Mouse (Mus musculus): ENCODE measurements around the gene Apom. TPM values are rescaled to one million over a fixed set of nuclear protein-coding genes. Genes with fewer than 3 reads are reported as not detected.

The Apom gene
- polyA plus RNA-seq, 1 experiment from 2014 or later, result 0.75 TPM

GRCm38 (mm10) chr17:35085208-35085865, 46.5 kb downstream of the Apom start, which contains the start of gene Ly6g6f:
Gene Ly6g6f (minus strand): TSS chr17:35085610.
- no peaks in the 10 kb centered on the region for H3K9me3 ChIP-seq (ENCODE audit: control insufficient read depth, low read length)
- H3K4me3 ChIP-seq (ENCODE audit: low read depth, low read length), result no peak within 1 kb of the TSS
- H3K9ac ChIP-seq (replicated peaks; ENCODE audit: low read depth, low read length), result no peak within 1 kb of the TSS
- H3K27ac ChIP-seq (ENCODE audit: low read depth, low read length), result no peak within 1 kb of the TSS
- peaks cover 5% of the 10 kb centered on the region for H3K4me1 ChIP-seq (ENCODE audit: control insufficient read depth, insufficient read depth, low read length)
- ATAC-seq (ENCODE audit: low read depth), result no peak
- WGBS, result 82% methylated on average over 7 of the region's 7 CpGs
- no peaks in the 10 kb centered on the region for H3K36me3 ChIP-seq (ENCODE audit: control insufficient read depth, insufficient read depth, low read length)
- no peak within 1 kb of the TSS for H3K4me2 ChIP-seq (ENCODE audit: low read depth, low read length)
- no peaks in the 10 kb centered on the region for H3K27me3 ChIP-seq (ENCODE audit: control insufficient read depth, insufficient read depth, low read length)

- no peaks in the 10 kb centered on the region for H3K4me1 ChIP-seq (ENCODE audit: control insufficient read depth, insufficient read depth, low read length)
- no peaks in the 10 kb centered on the region for H3K9me3 ChIP-seq (ENCODE audit: control insufficient read depth, low read length)
- no peak for ATAC-seq (ENCODE audit: low read depth)
- no peaks in the 10 kb centered on the region for H3K27me3 ChIP-seq (ENCODE audit: control insufficient read depth, insufficient read depth, low read length)
- H3K9ac ChIP-seq (replicated peaks; ENCODE audit: low read depth, low read length), result no peak overlapping the region
- H3K27ac ChIP-seq (ENCODE audit: low read depth, low read length), result no peak overlapping the region
- H3K36me3 ChIP-seq (ENCODE audit: control insufficient read depth, insufficient read depth, low read length), result no peaks in the 10 kb centered on the region
- H3K4me2 ChIP-seq (ENCODE audit: low read depth, low read length), result no peak overlapping the region
- WGBS, result 79% methylated on average over 3 of the region's 3 CpGs
- no peak overlapping the region for H3K4me3 ChIP-seq (ENCODE audit: low read depth, low read length)
These were observed 47.8 kb downstream of the Apom start for GRCm38 (mm10) chr17:35083929-35084497.

GRCm38 (mm10) chr17:35082841-35083576, 48.8 kb downstream of the Apom start:
- no peak for ATAC-seq (ENCODE audit: low read depth)
- Histone ChIP-seq H3K27me3 (ENCODE audit: control insufficient read depth, insufficient read depth, low read length) (no peaks in the 10 kb centered on the region), H3K4me1 (ENCODE audit: control insufficient read depth, insufficient read depth, low read length) (peaks cover 1% of the 10 kb centered on the region; the same call in 1 of the 2 replicates), H3K36me3 (ENCODE audit: control insufficient read depth, insufficient read depth, low read length) (no peaks in the 10 kb centered on the region), H3K4me3 (ENCODE audit: low read depth, low read length) (no peak overlapping the region), H3K9ac (replicated peaks; ENCODE audit: low read depth, low read length) (no peak overlapping the region), H3K9me3 (ENCODE audit: control insufficient read depth, low read length) (no peaks in the 10 kb centered on the region), H3K27ac (ENCODE audit: low read depth, low read length) (no peak overlapping the region), H3K4me2 (ENCODE audit: low read depth, low read length) (no peak overlapping the region)
- WGBS, result 87% methylated on average over 16 of the region's 16 CpGs

- no peaks in the 10 kb centered on the region for H3K36me3 ChIP-seq (ENCODE audit: control insufficient read depth, insufficient read depth, low read length)
- H3K27me3 ChIP-seq (ENCODE audit: control insufficient read depth, insufficient read depth, low read length), result no peaks in the 10 kb centered on the region
- no peak overlapping the region for H3K27ac ChIP-seq (ENCODE audit: low read depth, low read length)
- no peak overlapping the region for H3K4me3 ChIP-seq (ENCODE audit: low read depth, low read length)
- H3K4me2 ChIP-seq (ENCODE audit: low read depth, low read length), result no peak overlapping the region
- no peaks in the 10 kb centered on the region for H3K9me3 ChIP-seq (ENCODE audit: control insufficient read depth, low read length)
- H3K4me1 ChIP-seq (ENCODE audit: control insufficient read depth, insufficient read depth, low read length), result peaks cover 5% of the 10 kb centered on the region; the same call in 1 of the 2 replicates
- 81% methylated on average over 4 of the region's 4 CpGs for WGBS
- H3K9ac ChIP-seq (replicated peaks; ENCODE audit: low read depth, low read length), result no peak overlapping the region
- no peak for ATAC-seq (ENCODE audit: low read depth)
These were observed 51.1 kb downstream of the Apom start for GRCm38 (mm10) chr17:35080710-35081109.

GRCm38 (mm10) chr17:35080248-35080647, 51.6 kb downstream of the Apom start:
- no peaks in the 10 kb centered on the region for H3K9me3 ChIP-seq (ENCODE audit: control insufficient read depth, low read length)
- ATAC-seq (ENCODE audit: low read depth), result no peak
- H3K27ac ChIP-seq (ENCODE audit: low read depth, low read length), result no peak overlapping the region
- H3K9ac ChIP-seq (replicated peaks; ENCODE audit: low read depth, low read length), result no peak overlapping the region
- peaks cover 5% of the 10 kb centered on the region; the same call in 1 of the 2 replicates for H3K4me1 ChIP-seq (ENCODE audit: control insufficient read depth, insufficient read depth, low read length)
- H3K27me3 ChIP-seq (ENCODE audit: control insufficient read depth, insufficient read depth, low read length), result no peaks in the 10 kb centered on the region
- WGBS, result 67% methylated on average over 6 of the region's 6 CpGs
- H3K4me3 ChIP-seq (ENCODE audit: low read depth, low read length), result no peak overlapping the region
- H3K36me3 ChIP-seq (ENCODE audit: control insufficient read depth, insufficient read depth, low read length), result no peaks in the 10 kb centered on the region
- no peak overlapping the region for H3K4me2 ChIP-seq (ENCODE audit: low read depth, low read length)

GRCm38 (mm10) chr17:35079778-35080177, 52.1 kb downstream of the Apom start:
- Histone ChIP-seq H3K27ac (ENCODE audit: low read depth, low read length) (no peak overlapping the region), H3K4me2 (ENCODE audit: low read depth, low read length) (no peak overlapping the region), H3K4me1 (ENCODE audit: control insufficient read depth, insufficient read depth, low read length) (peaks cover 5% of the 10 kb centered on the region; the same call in 1 of the 2 replicates), H3K4me3 (ENCODE audit: low read depth, low read length) (no peak overlapping the region), H3K9ac (replicated peaks; ENCODE audit: low read depth, low read length) (no peak overlapping the region), H3K36me3 (ENCODE audit: control insufficient read depth, insufficient read depth, low read length) (no peaks in the 10 kb centered on the region), H3K27me3 (ENCODE audit: control insufficient read depth, insufficient read depth, low read length) (no peaks in the 10 kb centered on the region), H3K9me3 (ENCODE audit: control insufficient read depth, low read length) (no peaks in the 10 kb centered on the region)
- WGBS, result 68% methylated on average over 9 of the region's 9 CpGs
- ATAC-seq (ENCODE audit: low read depth), result no peak

Other genes starting within 250 kb of the Apom start
- 1.5 and 2.1 TPM in 2 replicates for gene C2, start 233.8 kb downstream of the Apom start, polyA plus RNA-seq (2014; fragmentation: Nextera tagmentation; extraction: Ambion mirVana)
- 78.1 and 86.8 TPM in 2 replicates for gene Ehmt2, start 233.6 kb downstream of the Apom start, polyA plus RNA-seq (2014; fragmentation: Nextera tagmentation; extraction: Ambion mirVana)
- gene Slc44a4, start 217.6 kb downstream of the Apom start, polyA plus RNA-seq (2014; fragmentation: Nextera tagmentation; extraction: Ambion mirVana), result not detected in 2 replicates
- gene Neu1, start 200.8 kb downstream of the Apom start, polyA plus RNA-seq (2014; fragmentation: Nextera tagmentation; extraction: Ambion mirVana), result 27.4 and 30.1 TPM in 2 replicates
- 0.27 and 0.35 TPM in 2 replicates for gene Hspa1b, start 172.8 kb downstream of the Apom start, polyA plus RNA-seq (2014; fragmentation: Nextera tagmentation; extraction: Ambion mirVana)
- gene Gm20481, start 162.1 kb downstream of the Apom start, polyA plus RNA-seq (2014; fragmentation: Nextera tagmentation; extraction: Ambion mirVana), result not detected in 2 replicates
- 7.0 and 7.6 TPM in 2 replicates for gene Hspa1a, start 159.9 kb downstream of the Apom start, polyA plus RNA-seq (2014; fragmentation: Nextera tagmentation; extraction: Ambion mirVana)
- 1.6 and 2.8 TPM in 2 replicates for gene Hspa1l, start 159.3 kb downstream of the Apom start, polyA plus RNA-seq (2014; fragmentation: Nextera tagmentation; extraction: Ambion mirVana)
- 89.1 and 89.5 TPM in 2 replicates for gene Lsm2, start 150.2 kb downstream of the Apom start, polyA plus RNA-seq (2014; fragmentation: Nextera tagmentation; extraction: Ambion mirVana)
- 51.4 and 56.9 TPM in 2 replicates for gene Vars, start 131.1 kb downstream of the Apom start, polyA plus RNA-seq (2014; fragmentation: Nextera tagmentation; extraction: Ambion mirVana)
- gene Vwa7, start 115.5 kb downstream of the Apom start, polyA plus RNA-seq (2014; fragmentation: Nextera tagmentation; extraction: Ambion mirVana), result 0.11 and 0.15 TPM in 2 replicates
- gene Sapcd1, start 104.0 kb downstream of the Apom start, polyA plus RNA-seq (2014; fragmentation: Nextera tagmentation; extraction: Ambion mirVana), result 2.1 and 2.2 TPM in 2 replicates
- gene Msh5, start 85.3 kb downstream of the Apom start, polyA plus RNA-seq (2014; fragmentation: Nextera tagmentation; extraction: Ambion mirVana), result 1.9 and 2.2 TPM in 2 replicates
- 13.3 and 37.0 TPM in 2 replicates for gene Clic1, start 82.1 kb downstream of the Apom start, polyA plus RNA-seq (2014; fragmentation: Nextera tagmentation; extraction: Ambion mirVana)
- gene Ddah2, start 73.0 kb downstream of the Apom start, polyA plus RNA-seq (2014; fragmentation: Nextera tagmentation; extraction: Ambion mirVana), result 269 and 303 TPM in 2 replicates
- not detected in 2 replicates for gene Ly6g6c, start 66.7 kb downstream of the Apom start, polyA plus RNA-seq (2014; fragmentation: Nextera tagmentation; extraction: Ambion mirVana)
- 0.12 and 0.15 TPM in 2 replicates for gene Mpig6b, start 65.9 kb downstream of the Apom start, polyA plus RNA-seq (2014; fragmentation: Nextera tagmentation; extraction: Ambion mirVana)
- gene Ly6g6e, start 55.1 kb downstream of the Apom start, polyA plus RNA-seq (2014; fragmentation: Nextera tagmentation; extraction: Ambion mirVana), result 0.46 and 0.66 TPM in 2 replicates
- gene Ly6g6d, start 54.0 kb downstream of the Apom start, polyA plus RNA-seq (2014; fragmentation: Nextera tagmentation; extraction: Ambion mirVana), result 0.84 and 1.8 TPM in 2 replicates
- gene Ly6g6f, start 46.4 kb downstream of the Apom start, polyA plus RNA-seq (2014; fragmentation: Nextera tagmentation; extraction: Ambion mirVana), result 0.23 TPM in 1 of 2 replicates, not detected in the other
- 82.3 and 92.5 TPM in 2 replicates for gene Abhd16a, start 42.8 kb downstream of the Apom start, polyA plus RNA-seq (2014; fragmentation: Nextera tagmentation; extraction: Ambion mirVana)
- gene Ly6g5c, start 23.8 kb downstream of the Apom start, polyA plus RNA-seq (2014; fragmentation: Nextera tagmentation; extraction: Ambion mirVana), result not detected in 2 replicates
- 0.52 and 0.92 TPM in 2 replicates for gene Ly6g5b, start 16.6 kb downstream of the Apom start, polyA plus RNA-seq (2014; fragmentation: Nextera tagmentation; extraction: Ambion mirVana)
- gene Gpank1, start 10.6 kb downstream of the Apom start, polyA plus RNA-seq (2014; fragmentation: Nextera tagmentation; extraction: Ambion mirVana), result 22.2 and 23.7 TPM in 2 replicates
- gene Csnk2b, start 10.0 kb downstream of the Apom start, polyA plus RNA-seq (2014; fragmentation: Nextera tagmentation; extraction: Ambion mirVana), result 361 and 363 TPM in 2 replicates
- 8.1 and 9.7 TPM in 2 replicates for gene D17H6S53E, start 5.7 kb downstream of the Apom start, polyA plus RNA-seq (2014; fragmentation: Nextera tagmentation; extraction: Ambion mirVana)
- 88.3 and 102 TPM in 2 replicates for gene Bag6, start 3.1 kb upstream of the Apom start, polyA plus RNA-seq (2014; fragmentation: Nextera tagmentation; extraction: Ambion mirVana)
- gene Prrc2a, start 32.8 kb upstream of the Apom start, polyA plus RNA-seq (2014; fragmentation: Nextera tagmentation; extraction: Ambion mirVana), result 181 and 195 TPM in 2 replicates
- 6.7 and 10.7 TPM in 2 replicates for gene Aif1, start 44.0 kb upstream of the Apom start, polyA plus RNA-seq (2014; fragmentation: Nextera tagmentation; extraction: Ambion mirVana)
- gene Lst1, start 56.4 kb upstream of the Apom start, polyA plus RNA-seq (2014; fragmentation: Nextera tagmentation; extraction: Ambion mirVana), result 3.7 and 8.8 TPM in 2 replicates
- 0.31 and 0.62 TPM in 2 replicates for gene Ltb, start 62.4 kb upstream of the Apom start, polyA plus RNA-seq (2014; fragmentation: Nextera tagmentation; extraction: Ambion mirVana)
- gene Tnf, start 70.0 kb upstream of the Apom start, polyA plus RNA-seq (2014; fragmentation: Nextera tagmentation; extraction: Ambion mirVana), result not detected in 2 replicates
- gene Lta, start 73.3 kb upstream of the Apom start, polyA plus RNA-seq (2014; fragmentation: Nextera tagmentation; extraction: Ambion mirVana), result 0.24 and 0.26 TPM in 2 replicates
- 0.44 TPM in 1 of 2 replicates, not detected in the other for gene Gm16181, start 88.8 kb upstream of the Apom start, polyA plus RNA-seq (2014; fragmentation: Nextera tagmentation; extraction: Ambion mirVana)
- gene Atp6v1g2, start 101.6 kb upstream of the Apom start, polyA plus RNA-seq (2014; fragmentation: Nextera tagmentation; extraction: Ambion mirVana), result 118 and 154 TPM in 2 replicates
- gene Nfkbil1, start 103.7 kb upstream of the Apom start, polyA plus RNA-seq (2014; fragmentation: Nextera tagmentation; extraction: Ambion mirVana), result 3.4 and 4.3 TPM in 2 replicates
- gene Ddx39b, start 109.7 kb upstream of the Apom start, polyA plus RNA-seq (2014; fragmentation: Nextera tagmentation; extraction: Ambion mirVana), result 373 and 383 TPM in 2 replicates
- gene H2-D1, start 130.7 kb upstream of the Apom start, polyA plus RNA-seq (2014; fragmentation: Nextera tagmentation; extraction: Ambion mirVana), result 99.9 and 111 TPM in 2 replicates
- 0.48 TPM in 1 of 2 replicates, not detected in the other for gene H2-Q1, start 188.4 kb upstream of the Apom start, polyA plus RNA-seq (2014; fragmentation: Nextera tagmentation; extraction: Ambion mirVana)
- 1.4 and 2.9 TPM in 2 replicates for gene H2-Q2, start 210.2 kb upstream of the Apom start, polyA plus RNA-seq (2014; fragmentation: Nextera tagmentation; extraction: Ambion mirVana)
- gene H2-Q4, start 247.6 kb upstream of the Apom start, polyA plus RNA-seq (2014; fragmentation: Nextera tagmentation; extraction: Ambion mirVana), result 0.55 and 0.90 TPM in 2 replicates